Comparison of ENCODE assay signal across 20 mouse cellular contexts in genomic region chr8:84132225-84132624, GRCm38 (mm10).
DNase-seq lines count a peak whose midpoint lies in the region; ATAC-seq lines count a peak whose summit lies in the region.
"Had no signal": no experiment of that assay in that cellular context is flagged by ENCODE, and none has a peak within 500 bp of the region (broad histone marks: within the 10 kb centered on the region; RNA-seq: fewer than 3 reads in every experiment).

No protein-coding gene starts in this region.

- ATAC-seq in frontal cortex, adult (ENCODE audit: low TSS enrichment) = no peak
- ATAC-seq: forebrain, postnatal 0 days; inflammation-experienced regulatory T-cells, adult 6 months; liver, postnatal 0 days; lung, postnatal 0 days had no signal

- DNase-seq in layer of hippocampus, adult 11-12 months (ENCODE audit: low spot score) = peak; percentile 3
- DNase-seq in layer of hippocampus, adult 9-11 months = no peak
- peak; percentile 24 for DNase-seq in A20 (ENCODE audit: low read depth, low spot score)
- peak; percentile 54 for DNase-seq in induced T-regulatory cell, adult 2 months (ENCODE audit: low read depth)
- peak; percentile 40 for DNase-seq in thymus, postnatal 25 days
- DNase-seq in testis, postnatal 14 days (ENCODE audit: low spot score) = no peak
- DNase-seq: adrenal gland, adult 2 months; cerebellum, adult 18-20 months; cerebellum, postnatal 25 days; forebrain, postnatal 0 days; gastrocnemius, postnatal 25 days; heart, adult 2 months; heart, postnatal 14 days; kidney, adult 18-20 months; kidney, postnatal 4 days; liver, postnatal 0 days; right cerebral cortex, postnatal 14 days had no signal

Comparison
In these comparisons a context has a peak if more than half of its experiments do, and no peak if none do; other contexts are left out.
1. DNase-seq: peak in layer of hippocampus, adult 11-12 months (single experiment), A20 (single experiment), induced T-regulatory cell, adult 2 months (single experiment) and thymus, postnatal 25 days (single experiment); none in layer of hippocampus, adult 9-11 months (single experiment) and testis, postnatal 14 days (single experiment).